ENCODE assay signal across 8 mouse cellular contexts in genomic region chr6:116282546-116282945, GRCm38 (mm10). TPM values are rescaled to one million over a fixed set of nuclear protein-coding genes. Genes with fewer than 3 reads are reported as not detected.
A peak's percentile ranks its signal among the peaks of the same experiment; 100 is the strongest.
DNase-seq lines count a peak whose midpoint lies in the region.

No protein-coding gene starts in this region.

- peak; percentile 50 for DNase-seq in kidney, adult 9 months
- no peak for DNase-seq in kidney, adult 18-20 months
- DNase-seq in B cell, adult 2 months = peak; percentile 67 to 68
- peak; percentile 46 for DNase-seq in T-cell, adult 2 months (ENCODE audit: low spot score)
- peak; percentile 43 for DNase-seq in retina, embryonic 14.5 days (ENCODE audit: low spot score)
- DNase-seq in ovary, adult 18-20 months (ENCODE audit: low spot score) = no peak
- no peak for DNase-seq in gastrocnemius, adult 8-10 months (ENCODE audit: low spot score in 2 of 2)
- DNase-seq in testis, postnatal 14 days (ENCODE audit: low spot score) = no peak

RNA-seq across cellular contexts. Expression of gene Zfand4, which starts 18.5 kb away (rescaled TPM):
- total RNA-seq in gastrocnemius, adult 8-10 months (2022) = under 1 TPM; 0.16 to 0.88 (median 0.58) TPM

RNA-seq across cellular contexts. Expression of gene March8, which starts 55.3 kb away (rescaled TPM):
- 10 to 100 TPM; 24.6 to 36.1 (median 30.6) TPM for total RNA-seq in gastrocnemius, adult 8-10 months (2022)

Comparison
In these comparisons a context has a peak if more than half of its experiments do, and no peak if none do; other contexts are left out.
1. DNase-seq: peak in kidney, adult 9 months (single experiment), B cell, adult 2 months (2 of 2), T-cell, adult 2 months (single experiment) and retina, embryonic 14.5 days (single experiment); none in kidney, adult 18-20 months (single experiment), ovary, adult 18-20 months (single experiment), gastrocnemius, adult 8-10 months (0 of 2) and testis, postnatal 14 days (single experiment).